Mouse (Mus musculus): Measurements from ENCODE around the gene Fga.

- TF ChIP-seq CTCF (IDR thresholded peaks at IDR 0.05; ENCODE audit: low read depth) (no peak), EP300 (IDR thresholded peaks at IDR 0.05; ENCODE audit: low read depth) (no peak)
Observed at GRCm38 (mm10) chr3:82996656-82997055, 29.2 kb upstream of the Fga start.

All from liver, embryonic 14.5 days (tissue).